Mouse (Mus musculus): ENCODE results near the gene Cdk5r1. TPM values are rescaled to one million over a fixed set of nuclear protein-coding genes. Genes with fewer than 3 reads are reported as not detected.
"Not testable (repeated sequence)": the region's sequence is repeated elsewhere in the genome, so short reads cannot be mapped to it uniquely, and the experiment has no call there.

The Cdk5r1 gene
- 58.8 and 70.8 TPM in 2 replicates for polyA plus RNA-seq (2016; fragmentation: Nextera tagmentation; extraction: Ambion mirVana)

- H3K4me1 ChIP-seq: peaks cover 36% of the 10 kb centered on the region
- under 1% methylated on average over 94 of the region's 116 CpGs for WGBS
- H3K9me3 ChIP-seq: no peaks in the 10 kb centered on the region
- peak within 1 kb of the TSS; percentile 96 for H3K27ac ChIP-seq (replicated peaks)
- H3K27me3 ChIP-seq: peaks cover 44% of the 10 kb centered on the region
- H3K4me2 ChIP-seq (replicated peaks): peak within 1 kb of the TSS; percentile 82
- peak; percentile 88 for ATAC-seq (ENCODE audit: low FRiP score, low read depth)
- peak within 1 kb of the TSS; percentile 89 for H3K4me3 ChIP-seq
- H3K36me3 ChIP-seq: peaks cover 32% of the 10 kb centered on the region
- peak within 1 kb of the TSS; percentile 96 for H3K9ac ChIP-seq (replicated peaks)
These were observed at the start of gene Cdk5r1 for GRCm38 (mm10) chr11:80476222-80477189. Gene Cdk5r1 (plus strand): TSS chr11:80477023.

- ATAC-seq (ENCODE audit: low FRiP score, low read depth): peak; percentile 100
- Histone ChIP-seq H3K4me1 (peaks cover 9% of the 10 kb centered on the region), H3K4me3 (peak within 1 kb of the TSS; percentile 100), H3K27me3 (no peaks in the 10 kb centered on the region), H3K9ac (replicated peaks) (peak within 1 kb of the TSS; percentile 97), H3K9me3 (no peaks in the 10 kb centered on the region), H3K4me2 (replicated peaks) (peak within 1 kb of the TSS; percentile 76), H3K27ac (replicated peaks) (peak within 1 kb of the TSS; percentile 90), H3K36me3 (peaks cover 18% of the 10 kb centered on the region)
- WGBS: under 1% methylated on average over 57 of the region's 58 CpGs
These were observed 48.3 kb upstream of the Cdk5r1 start, which contains the start of gene Psmd11 for GRCm38 (mm10) chr11:80428381-80429008. Gene Psmd11 (plus strand): TSS chr11:80428615.

- ATAC-seq (ENCODE audit: low FRiP score, low read depth): no peak
- peak overlapping the region; percentile 90 for H3K27ac ChIP-seq (replicated peaks)
- H3K9ac ChIP-seq (replicated peaks): peak overlapping the region; percentile 97
- H3K27me3 ChIP-seq: no peaks in the 10 kb centered on the region
- WGBS: 1% methylated on average over 37 of the region's 37 CpGs
- peaks cover 24% of the 10 kb centered on the region for H3K36me3 ChIP-seq
- peaks cover 9% of the 10 kb centered on the region for H3K4me1 ChIP-seq
- H3K9me3 ChIP-seq: no peaks in the 10 kb centered on the region
- H3K4me2 ChIP-seq (replicated peaks): peak overlapping the region; percentile 76
- H3K4me3 ChIP-seq: peak overlapping the region; percentile 100
These were observed 47.8 kb upstream of the Cdk5r1 start for GRCm38 (mm10) chr11:80429009-80429475.

GRCm38 (mm10) chr11:80429500-80430166 is 47.2 kb upstream of the Cdk5r1 start:
- Histone ChIP-seq H3K9me3 (no peaks in the 10 kb centered on the region), H3K27ac (replicated peaks) (no peak overlapping the region), H3K9ac (replicated peaks) (peak overlapping the region; percentile 97), H3K27me3 (no peaks in the 10 kb centered on the region), H3K4me1 (peaks cover 9% of the 10 kb centered on the region), H3K36me3 (peaks cover 27% of the 10 kb centered on the region), H3K4me2 (replicated peaks) (peak overlapping the region; percentile 76), H3K4me3 (peak overlapping the region; percentile 100)
- no peak for ATAC-seq (ENCODE audit: low FRiP score, low read depth)
- 63% methylated on average over 14 of the region's 14 CpGs for WGBS

- 94% methylated on average over 3 of the region's 3 CpGs for WGBS
- ATAC-seq (ENCODE audit: low FRiP score, low read depth): no peak
- Histone ChIP-seq H3K9me3 (no peaks in the 10 kb centered on the region), H3K4me1 (peaks cover 9% of the 10 kb centered on the region), H3K4me3 (no peak overlapping the region), H3K9ac (replicated peaks) (no peak overlapping the region), H3K27ac (replicated peaks) (no peak overlapping the region), H3K36me3 (peaks cover 33% of the 10 kb centered on the region), H3K4me2 (replicated peaks) (no peak overlapping the region), H3K27me3 (no peaks in the 10 kb centered on the region)
These were observed 46.4 kb upstream of the Cdk5r1 start for GRCm38 (mm10) chr11:80430366-80430910.

GRCm38 (mm10) chr11:80446916-80447315 is 29.9 kb upstream of the Cdk5r1 start:
- 90% methylated on average over 3 of the region's 3 CpGs for WGBS
- Histone ChIP-seq H3K4me1 (no peaks in the 10 kb centered on the region), H3K36me3 (peaks cover 58% of the 10 kb centered on the region), H3K27ac (replicated peaks) (no peak overlapping the region), H3K9ac (replicated peaks) (no peak overlapping the region), H3K27me3 (no peaks in the 10 kb centered on the region), H3K4me3 (no peak overlapping the region), H3K4me2 (replicated peaks) (no peak overlapping the region), H3K9me3 (no peaks in the 10 kb centered on the region)
- ATAC-seq (ENCODE audit: low FRiP score, low read depth): no peak

GRCm38 (mm10) chr11:80449859-80450258 is 27.0 kb upstream of the Cdk5r1 start:
- Histone ChIP-seq H3K27me3 (no peaks in the 10 kb centered on the region), H3K36me3 (peaks cover 60% of the 10 kb centered on the region), H3K9me3 (no peaks in the 10 kb centered on the region), H3K27ac (replicated peaks) (no peak overlapping the region), H3K4me3 (no peak overlapping the region), H3K9ac (replicated peaks) (no peak overlapping the region), H3K4me2 (replicated peaks) (no peak overlapping the region), H3K4me1 (no peaks in the 10 kb centered on the region)
- WGBS: 97% methylated on average over 2 of the region's 2 CpGs
- no peak for ATAC-seq (ENCODE audit: low FRiP score, low read depth)

- no peak for ATAC-seq (ENCODE audit: low FRiP score, low read depth)
- Histone ChIP-seq H3K27me3 (no peaks in the 10 kb centered on the region), H3K4me3 (no peak overlapping the region), H3K4me1 (no peaks in the 10 kb centered on the region), H3K4me2 (replicated peaks) (no peak overlapping the region), H3K9me3 (no peaks in the 10 kb centered on the region), H3K36me3 (peaks cover 55% of the 10 kb centered on the region), H3K27ac (replicated peaks) (no peak overlapping the region), H3K9ac (replicated peaks) (no peak overlapping the region)
- 93% methylated on average over 3 of the region's 3 CpGs for WGBS
These were observed 24.6 kb upstream of the Cdk5r1 start for GRCm38 (mm10) chr11:80452242-80452641.

- ATAC-seq (ENCODE audit: low FRiP score, low read depth): no peak
- peaks cover 56% of the 10 kb centered on the region for H3K36me3 ChIP-seq
- H3K4me2 ChIP-seq (replicated peaks): no peak overlapping the region
- H3K27ac ChIP-seq (replicated peaks): no peak overlapping the region
- no peak overlapping the region for H3K4me3 ChIP-seq
- H3K9ac ChIP-seq (replicated peaks): no peak overlapping the region
- WGBS: 100% methylated on average over 1 of the region's 1 CpGs
- no peaks in the 10 kb centered on the region for H3K27me3 ChIP-seq
- no peaks in the 10 kb centered on the region for H3K9me3 ChIP-seq
- H3K4me1 ChIP-seq: no peaks in the 10 kb centered on the region
These were observed 23.6 kb upstream of the Cdk5r1 start for GRCm38 (mm10) chr11:80453198-80453597.

- 92% methylated on average over 4 of the region's 4 CpGs for WGBS
- not testable (repeated sequence) for H3K27me3 ChIP-seq; H3K4me2 ChIP-seq (replicated peaks); H3K4me1 ChIP-seq; H3K27ac ChIP-seq (replicated peaks); H3K9ac ChIP-seq (replicated peaks); H3K9me3 ChIP-seq; H3K4me3 ChIP-seq; ATAC-seq (ENCODE audit: low FRiP score, low read depth)
- peaks cover 88% of the 10 kb centered on the region for H3K36me3 ChIP-seq
These were observed 13.2 kb upstream of the Cdk5r1 start for GRCm38 (mm10) chr11:80463605-80464130.

GRCm38 (mm10) chr11:80471836-80472605 is 4.8 kb upstream of the Cdk5r1 start:
- Histone ChIP-seq H3K4me2 (replicated peaks) (no peak overlapping the region), H3K9ac (replicated peaks) (no peak overlapping the region), H3K4me1 (peaks cover 7% of the 10 kb centered on the region), H3K36me3 (peaks cover 63% of the 10 kb centered on the region), H3K4me3 (no peak overlapping the region), H3K9me3 (no peaks in the 10 kb centered on the region), H3K27ac (replicated peaks) (no peak overlapping the region), H3K27me3 (peaks cover 22% of the 10 kb centered on the region)
- no peak for ATAC-seq (ENCODE audit: low FRiP score, low read depth)
- 85% methylated on average over 16 of the region's 16 CpGs for WGBS
